Mouse (Mus musculus): Measurements from ENCODE around the gene Slc12a9.

Slc12a9 gene

DNA sequence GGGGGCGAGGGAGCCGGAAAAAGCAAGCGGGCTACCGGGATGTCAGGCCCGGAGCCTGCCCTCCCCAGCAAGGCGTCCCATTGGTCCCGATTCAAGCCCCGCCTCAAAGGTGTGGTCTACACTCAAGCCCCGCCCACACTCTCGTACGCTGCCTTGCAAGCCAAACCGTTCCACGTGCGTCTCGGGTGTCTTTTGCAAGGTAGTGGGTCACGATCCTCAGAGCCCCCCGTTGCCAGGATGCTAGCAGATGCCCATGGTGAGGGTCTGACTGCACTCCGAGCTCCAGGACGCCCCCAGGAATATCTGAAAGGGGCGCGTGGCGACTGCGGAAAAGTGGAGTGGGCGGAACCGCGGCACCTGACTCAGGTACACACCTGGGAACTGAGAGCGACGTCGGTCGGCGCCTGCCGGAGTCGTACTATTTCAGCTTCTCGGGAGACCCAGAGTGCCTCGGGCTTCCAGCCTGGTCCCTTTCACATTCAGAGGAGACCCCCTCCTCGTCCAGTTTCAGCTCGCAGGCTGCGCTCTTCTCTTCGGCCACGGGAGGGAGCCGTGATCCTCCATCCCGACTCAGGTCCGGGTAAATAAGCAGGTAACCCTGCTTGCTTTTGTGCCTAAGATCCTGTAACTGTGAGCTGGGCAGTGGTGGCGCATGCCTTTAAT lies at the start of gene Slc12a9:
TSS of gene Slc12a9 (minus strand) at position 86 of the 663 bp plus-strand sequence.
- DNase-seq, result peak; percentile 96

DNA sequence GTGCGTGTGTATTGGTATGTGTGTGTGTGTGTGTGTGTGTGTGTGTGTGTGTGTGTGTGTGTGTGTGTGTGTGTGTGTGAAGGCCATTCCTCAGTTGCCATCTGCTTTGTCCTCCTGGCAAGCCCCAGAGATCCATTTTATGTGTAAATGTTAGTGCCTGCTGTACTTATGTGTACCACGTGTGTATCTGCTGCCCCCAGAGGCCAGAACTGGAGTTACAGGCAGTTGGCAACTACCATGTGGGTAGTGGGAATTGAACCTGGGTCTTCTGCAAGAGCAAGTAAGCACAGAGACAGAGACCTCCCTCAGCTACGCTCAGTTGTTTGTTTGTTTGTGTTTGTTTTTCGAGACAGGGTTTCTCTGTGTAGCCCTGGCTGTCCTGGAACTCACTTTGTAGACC lies 47.8 kb upstream of the Slc12a9 start:
- peak; percentile 77 for DNase-seq

DNA sequence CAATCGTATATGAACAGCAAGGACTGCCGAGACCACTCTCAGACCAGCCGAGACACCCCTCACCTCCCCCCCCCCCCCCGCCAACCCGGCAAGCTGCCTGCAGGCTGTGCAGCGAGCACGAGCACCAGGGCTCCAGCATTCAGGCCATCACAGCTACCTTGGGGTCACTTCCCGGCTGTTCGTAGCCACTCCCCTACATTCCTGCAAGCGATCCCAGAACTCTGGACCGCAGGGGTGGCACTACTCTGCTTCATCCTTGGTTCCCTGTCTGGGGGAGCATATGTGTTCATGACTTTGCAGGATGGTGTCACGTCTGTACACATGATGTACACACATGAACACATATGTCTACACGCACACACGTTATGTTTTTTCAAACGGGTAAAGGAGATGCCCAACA lies 44.2 kb upstream of the Slc12a9 start:
- no peak for DNase-seq

DNA sequence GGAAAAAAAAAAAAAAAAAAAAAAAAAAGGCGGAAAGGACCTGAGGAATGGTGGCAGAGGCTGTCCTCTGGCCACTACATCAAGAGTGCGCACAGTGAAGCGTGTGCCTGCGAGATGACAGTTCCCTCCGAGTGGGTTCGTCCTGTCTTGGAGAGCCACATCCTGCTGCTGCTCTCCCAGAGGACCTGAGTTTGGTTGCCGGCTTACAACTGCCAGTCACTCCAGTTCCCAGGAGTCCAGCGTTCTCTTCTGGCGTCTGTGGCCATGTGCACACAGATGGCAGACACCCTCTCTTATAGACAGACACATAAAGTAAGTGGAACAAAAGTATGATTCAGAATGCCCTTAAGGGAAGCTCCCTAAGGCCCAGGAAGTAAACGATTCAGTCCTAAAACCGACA lies 43.8 kb upstream of the Slc12a9 start:
- peak; percentile 15 for DNase-seq

DNA sequence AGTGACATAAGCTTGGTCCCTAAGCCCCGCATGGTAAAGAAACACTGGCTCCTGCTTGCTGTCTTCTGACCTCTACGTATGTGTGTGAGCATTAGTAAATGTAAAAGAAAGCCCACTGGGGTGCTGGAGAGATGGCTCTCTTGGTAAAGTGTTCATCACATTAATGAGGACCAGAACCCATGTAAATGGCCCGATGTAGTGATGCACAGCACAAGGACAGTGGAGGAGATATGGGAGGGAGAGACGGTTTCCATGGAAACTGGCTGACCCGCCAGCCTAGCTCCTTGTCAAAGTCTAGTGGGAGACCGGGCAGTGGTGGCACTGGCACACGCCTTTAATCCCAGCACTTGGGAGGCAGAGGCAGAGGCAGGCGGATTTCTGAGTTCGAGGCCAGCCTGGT lies 43.3 kb upstream of the Slc12a9 start:
- DNase-seq, result no peak

DNA sequence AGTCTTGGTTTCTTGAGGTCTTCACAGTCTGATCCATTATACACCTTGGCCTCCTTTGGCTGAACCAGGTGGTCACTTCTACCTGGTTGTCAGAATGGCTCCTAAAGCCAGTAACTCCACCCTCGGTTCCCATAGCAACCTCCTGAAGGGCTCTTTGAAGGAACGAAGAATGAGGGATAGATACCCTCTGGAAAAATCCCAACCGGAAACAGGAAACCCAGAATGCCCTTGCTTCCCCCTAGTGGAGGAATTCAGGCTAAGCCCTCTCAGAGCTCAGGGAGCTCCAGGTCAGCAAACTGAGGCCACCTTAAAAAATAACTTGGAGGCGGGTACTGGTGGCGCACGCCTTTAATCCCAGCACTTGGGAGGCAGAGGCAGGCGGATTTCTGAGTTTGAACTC lies 42.8 kb upstream of the Slc12a9 start:
- DNase-seq, result peak; percentile 59

DNA sequence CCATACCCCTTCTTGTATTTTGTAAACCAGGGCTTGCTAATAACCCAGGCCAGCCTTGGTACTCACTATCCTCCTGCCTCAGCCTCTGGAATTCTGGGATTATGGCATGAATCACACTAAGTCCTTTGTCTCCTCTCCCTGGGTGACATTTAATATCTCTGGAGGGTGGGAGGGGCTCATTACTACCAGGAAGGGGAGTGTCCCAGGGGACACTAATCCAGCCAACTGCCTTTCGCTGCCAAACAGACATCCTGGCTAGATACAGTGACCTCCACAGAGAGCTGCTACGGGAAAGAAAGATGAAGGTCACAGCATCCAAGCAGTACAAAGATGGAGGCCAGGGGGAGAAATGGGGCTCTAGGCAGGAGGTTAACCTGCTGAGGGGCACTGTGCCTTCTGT lies 42.2 kb upstream of the Slc12a9 start:
- DNase-seq, result peak; percentile 45

DNA sequence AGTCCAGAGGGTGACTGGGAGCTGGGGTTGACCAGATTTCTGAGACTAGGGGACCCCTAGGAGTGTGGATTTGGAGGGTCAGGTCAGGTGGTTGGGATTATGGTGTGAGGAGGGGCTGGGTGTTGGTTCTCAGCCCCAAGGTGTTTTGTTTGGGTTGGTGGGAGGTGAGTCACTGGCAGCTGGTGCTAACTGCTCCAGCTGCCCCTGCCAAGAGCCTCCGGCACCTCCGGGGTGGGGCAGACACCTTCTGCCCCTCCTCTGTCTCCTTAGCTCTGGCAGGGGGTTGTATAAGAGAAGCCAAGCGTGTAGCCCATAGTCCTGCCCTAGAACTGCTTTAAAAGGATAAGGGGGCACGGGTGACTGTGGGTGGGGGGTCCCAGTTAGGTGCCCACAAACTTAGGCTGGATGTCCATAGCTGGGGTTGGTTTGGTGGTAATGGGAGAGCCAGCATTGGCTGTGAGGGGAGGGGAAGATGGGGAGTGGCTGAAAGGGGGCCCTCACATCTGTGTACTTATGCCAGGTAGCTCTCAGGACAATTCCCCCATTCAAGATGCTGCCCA lies 41.2 kb upstream of the Slc12a9 start:
- no peak for DNase-seq

DNA sequence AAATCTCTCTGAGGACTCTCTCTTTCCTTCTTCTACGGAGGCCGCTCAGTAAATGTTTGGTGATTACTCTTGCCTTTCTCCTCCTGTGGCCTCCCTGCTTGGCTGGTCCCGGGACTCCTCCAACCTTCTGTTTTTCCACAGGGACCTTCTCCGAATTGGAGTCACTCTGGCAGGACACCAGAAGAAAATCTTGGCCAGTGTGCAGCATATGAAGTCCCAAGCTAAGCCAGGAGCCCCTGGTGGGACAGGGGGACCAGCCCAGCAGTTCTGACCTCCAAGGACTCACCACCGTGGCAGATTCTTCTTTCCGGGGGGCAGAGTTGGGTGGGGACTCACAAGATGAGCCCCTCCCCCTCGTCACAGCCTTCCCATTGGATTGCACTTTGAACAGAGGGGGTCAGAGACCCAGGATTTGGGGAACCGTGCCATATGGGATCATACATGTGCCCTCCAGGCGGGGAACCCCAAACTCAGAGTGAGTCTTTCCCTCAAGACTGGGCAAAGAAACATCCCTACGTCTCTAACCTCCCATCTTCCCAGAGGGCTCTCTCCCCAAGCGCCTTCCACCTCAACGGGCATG lies 40.1 kb upstream of the Slc12a9 start:
- DNase-seq, result no peak

DNA sequence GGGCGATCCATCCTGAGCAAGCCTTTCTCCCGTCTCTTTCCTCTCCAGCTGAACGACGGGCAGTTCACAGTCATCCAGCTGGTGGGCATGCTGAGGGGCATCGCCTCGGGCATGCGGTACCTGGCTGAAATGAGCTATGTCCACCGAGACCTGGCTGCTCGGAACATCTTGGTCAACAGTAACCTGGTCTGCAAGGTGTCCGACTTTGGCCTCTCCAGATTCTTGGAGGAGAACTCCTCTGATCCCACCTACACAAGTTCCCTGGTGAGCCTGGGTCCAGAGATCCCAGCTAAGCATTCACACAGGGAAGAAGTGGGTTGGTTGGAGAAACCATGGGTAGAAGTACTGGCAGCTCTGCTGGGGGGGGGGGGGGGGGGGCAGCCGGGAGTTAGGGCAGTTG lies 36.3 kb upstream of the Slc12a9 start:
- no peak for DNase-seq

DNA sequence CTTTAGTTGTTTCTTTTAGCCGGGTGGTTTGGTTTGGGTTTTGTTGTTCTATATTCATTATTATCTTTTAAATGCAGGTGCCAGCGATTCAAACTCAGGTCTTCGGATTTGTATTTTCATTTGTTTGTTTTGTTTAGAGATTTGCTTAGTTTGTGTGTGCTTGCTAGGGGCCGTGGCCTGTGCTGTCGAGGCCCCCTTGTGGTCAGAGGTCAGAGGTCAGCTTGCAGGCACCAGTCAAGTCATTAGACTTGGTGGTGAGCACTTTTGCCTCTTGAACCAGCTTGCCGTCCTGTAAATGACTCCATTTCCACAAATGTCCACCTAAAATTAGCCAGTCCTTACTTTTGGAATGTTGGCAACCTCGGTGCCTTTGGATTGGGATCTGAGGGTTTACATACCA lies 25.0 kb upstream of the Slc12a9 start:
- DNase-seq, result peak; percentile 18

DNA sequence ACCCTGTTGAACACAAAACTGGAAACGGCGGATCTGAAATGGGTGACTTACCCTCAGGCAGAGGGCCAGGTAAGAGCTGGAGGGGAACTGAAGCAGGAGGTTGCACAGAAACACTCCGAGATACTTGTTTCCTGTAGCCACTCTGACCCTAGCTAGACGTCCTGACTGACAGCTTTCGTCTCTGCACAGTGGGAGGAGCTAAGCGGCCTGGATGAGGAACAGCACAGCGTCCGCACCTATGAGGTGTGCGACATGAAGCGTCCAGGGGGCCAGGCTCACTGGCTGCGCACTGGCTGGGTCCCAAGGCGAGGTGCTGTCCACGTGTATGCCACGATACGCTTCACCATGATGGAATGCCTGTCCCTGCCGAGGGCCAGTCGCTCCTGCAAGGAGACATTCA lies 20.7 kb upstream of the Slc12a9 start:
- DNase-seq, result no peak

DNA sequence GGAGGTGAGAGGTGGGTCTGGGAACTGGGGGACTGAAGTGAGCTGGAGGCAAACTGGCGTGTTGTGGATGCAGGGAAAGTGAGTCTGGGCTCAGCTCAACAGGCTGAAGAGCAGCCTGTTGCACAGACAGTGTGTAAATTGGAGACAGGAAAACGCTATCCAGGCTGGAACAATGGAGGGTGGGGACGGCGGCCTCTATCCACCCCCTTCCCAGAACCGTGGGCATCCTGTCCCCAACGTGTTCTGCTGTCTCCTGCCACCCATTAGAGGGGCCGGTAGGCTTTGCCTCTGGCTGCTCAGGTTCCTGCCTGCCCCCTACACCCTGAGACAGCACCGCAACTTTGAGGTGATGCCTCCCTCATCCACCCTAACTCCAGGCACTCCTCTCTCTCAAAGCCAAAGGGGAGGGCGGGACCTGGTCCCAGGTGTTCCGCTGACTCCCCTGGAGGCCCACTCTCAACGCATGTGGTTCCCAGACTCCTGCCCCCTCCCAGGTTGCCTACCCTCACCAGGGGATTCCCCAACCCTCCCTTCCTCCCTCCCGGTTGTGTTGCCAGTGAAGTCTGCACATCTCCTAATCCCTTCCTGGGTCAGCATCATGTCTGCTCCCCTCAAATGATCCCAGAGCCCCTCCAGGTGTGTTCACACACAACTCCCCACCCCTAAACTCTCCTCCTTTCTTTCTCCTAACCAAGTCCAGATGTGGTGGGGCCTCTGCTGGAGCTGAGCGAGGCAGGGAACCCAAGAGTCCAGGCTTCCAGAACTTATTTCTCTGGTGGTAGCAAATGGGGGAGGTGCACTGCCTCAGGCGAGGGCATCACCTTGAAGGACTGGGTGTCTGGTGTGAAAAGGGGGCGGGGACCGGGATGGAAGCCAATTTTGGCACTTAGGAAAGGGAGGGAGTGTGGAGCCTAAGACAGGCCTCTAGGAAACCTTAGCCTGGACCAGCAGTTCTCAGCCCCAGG lies 18.9 kb upstream of the Slc12a9 start:
- DNase-seq, result peak; percentile 58

DNA sequence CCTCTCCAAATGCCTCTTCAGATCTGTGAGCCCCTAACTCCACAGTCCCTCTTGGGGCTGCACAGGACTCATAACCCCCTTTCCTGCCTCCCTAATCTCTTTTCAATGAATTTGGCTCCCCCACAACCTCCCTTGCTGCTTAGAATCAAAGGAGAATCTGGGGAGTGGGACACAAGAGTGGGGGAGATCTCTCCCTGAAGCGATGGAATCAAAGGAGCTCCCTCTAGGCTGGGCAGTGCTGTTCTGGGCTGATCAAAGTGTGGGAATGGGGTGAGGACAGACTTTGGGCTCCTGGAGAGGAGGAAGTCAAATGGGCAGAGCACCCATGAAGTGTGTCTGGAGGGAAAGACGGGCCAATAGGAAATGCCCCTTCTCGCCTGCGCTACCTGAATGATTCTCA lies 18.0 kb upstream of the Slc12a9 start:
- DNase-seq, result peak; percentile 6

DNA sequence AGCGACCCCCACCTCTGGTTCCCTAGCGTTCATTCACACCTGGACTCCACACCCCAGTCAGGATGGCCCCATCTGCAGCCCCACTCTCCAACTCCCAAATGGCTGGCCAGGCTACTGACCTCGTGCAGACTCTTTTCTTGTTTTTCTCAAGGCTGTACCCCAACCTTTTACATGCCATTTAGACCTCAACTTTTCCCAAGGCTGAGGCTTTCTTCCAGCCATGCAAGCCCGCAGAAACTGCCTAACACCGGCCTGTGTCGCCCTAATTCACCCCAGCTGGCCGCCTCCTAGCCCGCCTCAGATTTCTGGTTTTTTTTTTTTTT lies 17.6 kb upstream of the Slc12a9 start:
- no peak for DNase-seq

DNA sequence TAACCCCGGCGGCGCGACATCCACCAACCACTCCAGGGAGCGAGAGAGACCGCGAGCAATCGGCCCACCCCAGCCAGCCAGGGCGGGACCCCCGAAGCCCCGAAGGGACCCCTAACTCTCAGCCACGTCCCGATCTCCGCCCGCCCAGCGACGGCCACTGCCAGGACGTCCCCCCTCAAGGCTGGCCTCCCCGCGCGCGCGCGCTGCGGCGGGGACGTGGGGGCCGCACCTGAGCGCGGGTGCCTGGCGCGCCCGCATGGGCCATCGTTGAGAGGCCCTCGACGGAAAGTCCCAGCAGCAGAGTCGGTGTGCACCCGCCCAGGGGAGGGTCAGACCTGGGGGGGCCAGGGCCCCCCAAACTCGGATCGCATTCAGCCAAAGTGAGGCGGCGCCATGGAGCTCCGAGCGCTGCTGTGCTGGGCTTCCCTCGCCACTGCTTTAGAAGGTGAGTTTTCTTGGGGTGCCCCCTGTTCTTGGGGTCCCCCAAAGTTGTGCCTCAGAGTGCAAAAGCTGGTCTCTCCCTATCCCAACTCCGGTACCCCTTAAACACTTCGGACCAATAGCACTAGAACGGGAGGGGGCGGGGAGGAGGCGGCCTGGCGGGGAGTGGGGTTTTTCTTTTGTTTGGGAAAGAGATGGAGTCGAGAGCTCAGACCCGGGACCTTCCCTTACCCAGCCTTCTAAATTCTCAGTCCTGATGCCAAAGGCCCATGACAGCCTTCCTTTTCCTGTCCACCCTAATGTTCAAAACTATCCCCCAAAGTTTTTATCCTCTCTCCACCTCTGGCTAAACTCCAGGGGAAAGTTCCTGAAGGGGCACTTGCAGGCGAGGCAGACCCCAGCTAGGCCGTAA lies 17.0 kb upstream of the Slc12a9 start:
- no peak for DNase-seq

DNA sequence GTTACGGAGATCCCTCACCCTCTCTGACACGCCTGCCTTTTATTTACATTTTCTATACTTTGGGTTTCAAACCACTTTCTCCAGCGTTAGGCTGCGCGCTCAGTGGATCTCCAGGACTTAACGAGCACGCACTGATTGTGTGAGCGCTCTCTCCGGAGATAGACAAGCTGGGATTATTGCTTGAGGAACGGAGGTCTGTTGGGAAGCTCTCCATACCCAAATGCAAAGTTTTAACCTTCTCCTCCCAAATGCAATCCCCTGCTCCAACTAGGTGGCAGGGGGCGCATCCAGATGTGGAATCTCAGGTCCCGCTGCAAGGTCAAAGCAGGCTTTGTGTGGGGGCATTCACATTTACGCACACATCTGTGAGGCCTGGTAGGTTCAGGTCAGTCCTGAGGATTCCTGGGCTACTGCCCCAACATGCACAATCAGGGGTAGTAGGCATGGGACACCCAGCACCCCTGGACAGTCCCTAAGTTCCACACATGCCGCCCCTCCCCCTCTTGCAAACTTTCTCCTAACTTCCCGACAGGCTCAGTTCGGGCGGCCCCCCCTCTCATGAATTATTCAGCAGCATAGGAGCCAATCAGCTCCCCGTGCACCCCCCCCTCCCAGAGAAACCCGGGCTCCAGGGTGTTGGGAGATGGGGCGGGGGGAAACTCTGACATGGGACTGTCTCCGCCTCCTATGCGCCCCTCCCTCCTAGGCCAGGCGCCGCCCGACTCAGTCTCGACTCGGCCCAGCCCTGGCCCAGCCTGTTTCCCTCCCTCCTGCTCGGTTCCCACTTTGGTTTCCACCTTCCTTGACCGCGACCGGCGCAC lies 16.2 kb upstream of the Slc12a9 start, which contains the start of gene Ephb4:
TSS of gene Ephb4 (plus strand) at position 726 of the 821 bp plus-strand sequence.
- DNase-seq, result peak; percentile 93

DNA sequence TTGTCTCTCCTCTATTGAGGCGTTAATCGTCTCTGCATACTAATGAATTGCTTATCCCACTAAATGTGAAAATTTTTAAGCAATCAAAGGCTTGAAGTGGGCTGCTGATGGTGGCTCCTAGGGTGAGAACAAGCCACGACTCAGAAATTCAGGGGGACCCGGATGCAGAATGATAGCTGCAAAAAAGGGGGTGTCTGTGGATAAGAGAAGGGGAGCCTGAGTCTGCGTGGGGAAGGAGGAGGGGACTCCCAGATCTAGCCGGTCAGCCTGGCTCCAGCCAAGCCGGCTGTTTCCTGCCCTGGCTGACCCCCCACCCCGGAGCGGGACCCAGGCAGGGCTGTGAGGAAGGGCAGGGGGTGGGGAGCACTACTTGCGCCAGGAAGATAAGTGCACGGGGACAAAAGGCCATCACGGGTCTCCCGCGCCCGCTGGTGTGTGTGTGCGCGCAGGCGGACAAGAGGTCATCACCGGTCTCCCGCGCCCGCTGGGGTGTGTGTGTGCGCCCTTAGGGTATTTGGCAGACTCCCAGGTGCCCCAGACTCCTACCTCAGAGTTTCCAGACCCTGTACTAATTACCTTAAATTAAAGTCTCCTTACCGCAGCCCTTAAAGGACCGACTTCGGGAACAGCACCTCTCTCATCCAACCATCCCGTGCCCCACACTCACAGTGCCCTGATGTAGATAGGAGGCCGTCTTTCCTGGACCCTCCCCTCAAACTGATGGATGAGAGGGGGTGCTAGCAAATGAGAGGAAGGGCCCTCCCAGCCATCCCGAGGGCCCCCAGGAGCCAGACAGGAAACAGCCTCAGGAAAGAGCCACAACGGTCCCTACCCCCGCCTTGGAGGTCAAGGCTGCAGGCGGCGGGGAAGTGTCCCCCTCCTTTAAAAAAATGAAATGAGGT lies 15.3 kb upstream of the Slc12a9 start:
- DNase-seq, result peak; percentile 81

DNA sequence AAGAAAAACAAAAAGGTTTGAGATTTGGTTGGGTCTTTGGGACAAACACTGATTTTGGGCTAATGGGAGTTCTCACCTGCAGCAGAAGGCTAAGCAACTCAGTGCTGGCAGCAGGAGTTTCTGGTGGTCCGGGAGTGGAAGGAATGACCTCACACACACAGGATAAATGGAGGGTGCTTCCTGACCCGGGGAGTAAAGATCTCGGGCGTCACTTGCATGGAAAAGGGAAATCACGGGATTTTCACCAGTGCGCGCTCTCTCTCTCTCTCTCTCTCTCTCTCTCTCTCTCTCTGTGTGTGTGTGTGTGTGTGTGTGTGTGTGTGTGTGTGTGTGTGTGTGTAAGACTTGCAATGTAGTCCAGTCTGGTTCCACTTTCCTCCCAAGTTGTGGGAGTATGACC lies 14.5 kb upstream of the Slc12a9 start:
- DNase-seq, result peak; percentile 10

DNA sequence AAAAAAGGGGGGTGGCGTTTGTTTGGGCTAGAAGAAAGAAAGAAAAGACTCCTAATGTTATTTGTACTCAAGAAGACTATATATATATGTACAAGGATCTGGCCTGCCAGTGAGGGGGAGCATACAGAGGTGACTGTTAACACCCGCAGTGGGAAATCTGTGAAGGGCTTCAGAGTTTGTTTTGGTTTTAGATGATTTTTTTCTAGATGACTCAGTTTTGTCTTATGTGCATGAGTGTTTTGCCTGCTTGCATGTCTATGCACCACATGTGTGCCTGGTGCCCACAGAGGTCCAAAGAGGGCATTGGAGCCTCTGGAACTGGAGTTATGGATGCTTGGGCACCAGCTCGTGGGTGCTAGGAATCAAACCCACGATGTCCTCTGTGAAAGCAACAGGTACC lies 13.6 kb upstream of the Slc12a9 start:
- no peak for DNase-seq

DNA sequence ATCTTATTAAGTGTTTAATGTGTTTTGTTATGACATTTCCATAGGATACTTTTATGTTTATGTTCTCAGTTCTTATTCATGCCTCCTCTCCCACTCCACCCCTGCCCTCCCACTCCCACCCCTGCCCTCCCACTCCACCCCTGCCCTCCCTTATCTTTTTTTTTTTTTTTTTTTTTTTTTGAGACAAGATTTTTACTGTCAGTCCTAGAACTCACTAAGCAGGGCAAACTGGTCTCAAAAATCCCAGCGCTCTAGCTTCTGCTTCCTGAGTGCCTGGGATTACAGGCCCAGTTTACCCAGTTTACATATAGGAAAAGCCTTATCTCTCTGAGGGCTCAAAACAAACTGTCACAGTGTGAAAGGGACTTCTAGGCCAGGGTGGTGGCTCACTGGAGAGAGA lies 13.0 kb upstream of the Slc12a9 start:
- DNase-seq, result no peak

Measured in lung, postnatal 14 days (tissue).